Mouse (Mus musculus): ENCODE data around the gene Cdc40.
"Not testable (repeated sequence)": the region's sequence is repeated elsewhere in the genome, so short reads cannot be mapped to it uniquely, and the experiment has no call there.

Gene Cdc40

GRCm38 (mm10) chr10:40857599-40857998 lies 25.5 kb downstream of the Cdc40 start:
- DNase-seq (ENCODE audit: low spot score in 2 of 2) = peak in 1 of 2 experiments; percentile 58

GRCm38 (mm10) chr10:40856703-40857102 lies 26.4 kb downstream of the Cdc40 start:
- DNase-seq (ENCODE audit: low spot score in 2 of 2) = no peak

GRCm38 (mm10) chr10:40855616-40856015 lies 27.5 kb downstream of the Cdc40 start:
- no peak for DNase-seq (ENCODE audit: low spot score in 2 of 2)

- DNase-seq (ENCODE audit: low spot score in 2 of 2) = no peak
These were observed 32.0 kb downstream of the Cdc40 start for GRCm38 (mm10) chr10:40851138-40851537.

- DNase-seq (ENCODE audit: low spot score in 2 of 2) = no peak
These were observed 32.5 kb downstream of the Cdc40 start for GRCm38 (mm10) chr10:40850644-40851043.

GRCm38 (mm10) chr10:40847176-40847874 lies 35.8 kb downstream of the Cdc40 start:
- DNase-seq (ENCODE audit: low spot score in 2 of 2) = peak in 1 of 2 experiments; percentile 20

- no peak for DNase-seq (ENCODE audit: low spot score in 2 of 2)
These were observed 37.5 kb downstream of the Cdc40 start for GRCm38 (mm10) chr10:40845626-40846025.

- no peak for DNase-seq (ENCODE audit: low spot score in 2 of 2)
These were observed 38.6 kb downstream of the Cdc40 start for GRCm38 (mm10) chr10:40844546-40844945.

- no peak for DNase-seq (ENCODE audit: low spot score in 2 of 2)
These were observed 39.3 kb downstream of the Cdc40 start for GRCm38 (mm10) chr10:40843841-40844240.

GRCm38 (mm10) chr10:40840086-40840485 lies 43.0 kb downstream of the Cdc40 start:
- DNase-seq (ENCODE audit: low spot score in 2 of 2) = no peak

GRCm38 (mm10) chr10:40831267-40831666 lies 51.8 kb downstream of the Cdc40 start:
- DNase-seq (ENCODE audit: low spot score in 2 of 2) = no peak

GRCm38 (mm10) chr10:40830312-40830711 lies 52.8 kb downstream of the Cdc40 start:
- no peak for DNase-seq (ENCODE audit: low spot score in 2 of 2)

GRCm38 (mm10) chr10:40827706-40828105 lies 55.4 kb downstream of the Cdc40 start:
- DNase-seq (ENCODE audit: low spot score in 2 of 2) = no peak

GRCm38 (mm10) chr10:40825952-40826351 lies 57.2 kb downstream of the Cdc40 start:
- no peak for DNase-seq (ENCODE audit: low spot score in 2 of 2)

GRCm38 (mm10) chr10:40816471-40816870 lies 66.6 kb downstream of the Cdc40 start:
- no peak for DNase-seq (ENCODE audit: low spot score in 2 of 2)

GRCm38 (mm10) chr10:40813627-40814026 lies 69.5 kb downstream of the Cdc40 start:
- DNase-seq (ENCODE audit: low spot score in 2 of 2) = no peak

- not testable (repeated sequence) for DNase-seq (ENCODE audit: low spot score in 2 of 2)
These were observed 73.7 kb downstream of the Cdc40 start for GRCm38 (mm10) chr10:40809411-40809910.

GRCm38 (mm10) chr10:40806221-40806620 lies 76.9 kb downstream of the Cdc40 start:
- no peak for DNase-seq (ENCODE audit: low spot score in 2 of 2)

GRCm38 (mm10) chr10:40805221-40805620 lies 77.9 kb downstream of the Cdc40 start:
- DNase-seq (ENCODE audit: low spot score in 2 of 2) = no peak

- no peak for DNase-seq (ENCODE audit: low spot score in 2 of 2)
These were observed 91.0 kb downstream of the Cdc40 start for GRCm38 (mm10) chr10:40792115-40792514.

- DNase-seq (ENCODE audit: low spot score in 2 of 2) = no peak
These were observed 92.7 kb downstream of the Cdc40 start for GRCm38 (mm10) chr10:40790406-40790805.

Data from cerebellum, postnatal 4 days (tissue).